Mouse (Mus musculus) fat pad, adult 2 months (tissue): ENCODE results near the gene Cstf1.

Source experiments
- DNase-seq: peaks from one replicate; pipeline ENCODE4 v3.0.0-alpha.2; 2011; ENCODE audit warnings: low read depth, low spot score; ENCODE audit errors: extremely low read depth

Gene Cstf1

DNA sequence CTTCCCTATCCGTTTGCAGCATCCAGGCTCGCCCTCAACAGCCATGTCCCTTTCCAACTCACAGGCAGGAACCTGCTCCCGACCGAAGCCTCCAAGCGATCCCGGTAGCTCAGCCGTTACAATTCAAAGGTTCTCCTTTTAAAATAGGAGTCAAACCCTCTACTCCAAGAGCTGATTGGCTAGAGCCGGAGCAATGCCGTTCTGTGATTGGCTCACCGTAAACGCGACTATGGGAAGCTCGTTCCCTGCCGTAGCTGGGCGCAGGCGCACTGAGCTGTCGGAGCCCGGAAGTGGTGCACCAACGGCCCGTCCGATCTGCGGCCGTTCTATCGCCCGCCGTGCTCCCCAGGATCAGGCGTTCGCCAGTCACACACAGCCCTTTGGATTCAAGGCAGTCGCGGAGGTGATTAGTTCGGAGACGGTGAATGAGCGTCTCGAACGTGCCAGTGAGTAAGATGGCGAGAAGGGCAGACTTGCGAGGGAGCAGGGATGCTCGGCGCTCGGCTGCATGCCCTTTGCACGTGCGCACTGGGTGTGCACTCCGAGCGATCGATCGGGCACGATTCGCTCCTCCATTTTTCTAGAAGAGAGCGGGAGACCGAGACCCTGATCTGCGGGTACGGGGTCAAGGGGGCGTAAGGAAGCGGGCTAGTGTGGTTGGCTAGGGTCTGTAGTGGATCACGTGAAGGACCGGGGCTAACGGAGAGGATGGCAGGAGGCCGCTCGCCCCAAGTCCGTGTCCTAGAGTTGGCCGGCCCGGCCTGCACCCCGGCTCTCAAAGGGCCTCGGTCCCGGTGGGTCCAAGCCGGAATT is at the start of gene Cstf1, which contains the start of gene Aurka:
Gene Cstf1, plus strand, starts transcription at position 271 of the 813 bp plus-strand sequence.
Gene Aurka, minus strand, starts transcription at position 125 of the 813 bp plus-strand sequence.
- DNase-seq, result peak; percentile 58

DNA sequence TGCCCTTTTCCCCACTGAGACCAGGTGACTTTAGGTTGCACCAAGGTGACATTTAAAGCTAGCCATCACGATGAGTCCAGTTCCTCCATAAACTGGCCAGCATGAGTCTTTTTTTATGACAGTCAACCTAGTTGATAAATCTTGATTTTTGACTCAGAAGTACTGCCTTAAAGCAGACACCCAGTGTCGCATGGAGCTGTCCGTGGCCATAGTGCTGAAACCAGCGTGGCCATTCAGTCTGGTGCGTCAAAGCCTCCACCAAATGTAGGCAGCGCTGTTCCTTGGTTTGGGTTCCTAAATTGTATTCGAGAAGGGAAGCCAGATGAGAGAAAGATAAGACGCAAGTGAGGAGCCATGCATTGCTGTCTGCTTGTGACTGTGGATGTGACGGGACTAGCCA is 49.6 kb upstream of the Cstf1 start:
- no peak for DNase-seq

DNA sequence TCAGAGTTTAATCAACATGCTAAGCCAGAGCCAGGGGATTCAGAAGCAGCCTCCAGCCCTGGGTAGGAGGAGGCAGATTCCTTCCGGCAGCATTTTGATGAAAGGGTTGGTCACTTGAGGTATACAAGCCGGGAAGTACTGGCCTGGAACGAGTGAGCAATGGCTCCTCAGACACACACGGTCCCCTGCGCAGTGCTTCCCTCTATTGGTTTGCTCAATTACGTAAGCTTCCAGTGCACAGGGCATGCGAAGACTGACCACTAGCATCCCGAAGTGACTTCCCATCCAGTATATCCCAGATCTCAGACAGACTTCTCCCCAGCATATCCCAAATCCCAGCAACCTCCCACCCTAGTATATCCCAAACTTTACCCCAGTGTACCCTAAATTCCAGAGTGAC is 42.2 kb upstream of the Cstf1 start:
- DNase-seq, result no peak

DNA sequence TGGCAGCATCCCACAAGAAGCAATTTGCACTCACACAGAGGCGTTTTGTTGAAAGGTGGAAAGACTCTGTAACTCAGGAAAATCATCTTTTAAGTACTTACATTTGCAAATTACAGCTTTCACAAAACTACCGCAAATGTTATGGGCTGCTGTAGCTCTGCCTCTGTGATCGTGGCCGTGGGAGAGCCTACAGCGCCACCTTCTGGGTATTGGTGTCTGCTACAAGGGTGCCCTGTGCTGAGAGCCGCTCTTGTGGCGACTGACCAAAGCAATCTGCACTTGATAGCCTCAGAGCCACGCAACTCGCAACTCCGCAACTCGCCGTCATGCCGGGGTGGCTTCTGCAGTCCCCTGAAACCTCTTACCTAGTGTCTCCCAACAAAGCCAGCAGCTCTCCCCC is 41.3 kb upstream of the Cstf1 start:
- DNase-seq, result no peak

DNA sequence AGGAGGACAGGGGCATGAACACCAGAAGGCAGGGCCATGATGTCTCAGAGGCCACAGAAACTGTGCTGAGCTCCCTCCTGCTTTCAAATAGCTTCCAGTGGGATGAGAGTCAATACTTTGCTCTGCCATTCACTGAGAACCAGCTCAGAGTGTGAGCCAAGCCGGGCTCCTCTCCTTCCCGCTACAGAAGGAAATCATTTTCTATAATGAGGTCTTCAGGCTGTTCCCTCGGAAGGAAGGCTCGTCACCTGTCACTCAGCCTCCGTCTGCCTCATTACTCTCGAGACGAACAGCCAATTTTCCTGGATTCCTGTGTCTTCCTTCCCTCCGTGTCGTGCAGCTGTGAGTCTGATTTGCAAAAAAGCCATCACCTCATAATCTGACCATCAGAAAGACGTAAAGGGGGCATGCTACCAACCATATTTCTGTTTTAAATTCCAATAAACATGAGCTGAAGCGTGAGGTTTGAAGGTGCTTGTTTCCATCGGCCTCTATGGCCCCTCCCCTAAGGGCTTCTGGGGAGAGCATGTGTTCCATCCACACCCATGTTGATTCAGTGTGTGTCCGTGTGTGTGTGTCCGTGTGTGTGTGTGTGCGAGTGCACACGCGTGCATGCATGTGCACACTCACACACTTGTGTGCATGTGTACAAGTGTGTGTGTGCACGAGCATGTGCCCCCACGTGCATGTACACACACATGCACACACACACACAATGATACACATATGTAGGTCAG is 32.1 kb upstream of the Cstf1 start:
- no peak for DNase-seq

DNA sequence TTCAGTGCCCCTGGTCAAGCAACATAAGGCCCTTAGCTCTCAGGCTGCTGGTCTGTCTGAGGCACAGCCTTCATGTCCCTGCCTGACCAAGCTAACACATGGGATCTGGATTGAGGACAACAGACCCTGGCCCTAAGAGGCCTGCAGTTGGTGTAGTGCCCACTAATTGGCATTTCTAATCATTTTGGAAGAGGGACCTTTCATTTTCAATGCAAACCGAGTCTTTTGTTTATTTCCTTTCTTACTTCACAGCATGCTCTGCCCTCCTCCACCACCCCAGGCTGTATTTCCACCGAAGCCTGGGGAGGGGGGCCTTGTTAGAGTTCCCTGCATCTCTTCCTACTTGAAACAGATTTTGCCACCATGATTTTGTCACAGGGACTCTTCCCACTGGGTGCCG is 29.5 kb upstream of the Cstf1 start:
- DNase-seq, result no peak

DNA sequence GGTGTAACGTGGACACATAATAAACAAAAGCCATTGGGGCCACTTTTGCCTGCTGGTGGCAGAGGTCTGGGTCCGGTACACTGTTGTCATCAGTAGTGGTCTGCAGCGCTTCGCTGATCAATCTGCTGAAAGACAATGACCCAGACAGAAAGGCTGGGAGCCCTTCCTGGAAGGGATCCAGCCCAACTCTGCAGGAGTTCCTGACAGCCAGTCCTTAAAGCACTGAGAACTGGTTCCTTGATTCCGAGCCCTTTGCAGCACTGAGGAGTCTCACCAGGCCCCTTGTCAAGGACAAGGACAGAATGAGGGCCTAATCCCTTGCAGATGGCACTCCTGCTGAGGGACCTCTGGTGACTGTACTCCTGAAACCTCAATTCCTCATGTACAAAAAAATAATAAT is 28.9 kb upstream of the Cstf1 start:
- no peak for DNase-seq

DNA sequence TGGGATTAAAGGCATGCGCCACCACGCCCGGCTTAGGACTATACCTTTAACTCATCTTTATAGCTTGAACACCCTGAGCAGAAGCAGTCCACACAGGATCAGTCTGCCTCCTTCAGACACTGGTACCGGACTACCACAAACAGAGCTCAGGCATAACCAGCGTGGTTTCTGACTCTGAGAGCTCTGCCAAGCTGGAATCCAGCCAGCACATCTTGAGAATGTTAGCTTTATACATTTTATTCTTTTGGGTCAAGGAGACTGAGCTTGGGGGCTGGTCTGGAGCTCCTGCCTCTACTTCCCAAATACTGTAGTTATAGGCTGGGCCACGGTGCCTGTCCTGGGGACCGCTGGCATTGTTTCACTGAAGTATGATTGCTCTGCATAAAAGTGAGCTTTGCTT is 26.7 kb upstream of the Cstf1 start:
- no peak for DNase-seq

DNA sequence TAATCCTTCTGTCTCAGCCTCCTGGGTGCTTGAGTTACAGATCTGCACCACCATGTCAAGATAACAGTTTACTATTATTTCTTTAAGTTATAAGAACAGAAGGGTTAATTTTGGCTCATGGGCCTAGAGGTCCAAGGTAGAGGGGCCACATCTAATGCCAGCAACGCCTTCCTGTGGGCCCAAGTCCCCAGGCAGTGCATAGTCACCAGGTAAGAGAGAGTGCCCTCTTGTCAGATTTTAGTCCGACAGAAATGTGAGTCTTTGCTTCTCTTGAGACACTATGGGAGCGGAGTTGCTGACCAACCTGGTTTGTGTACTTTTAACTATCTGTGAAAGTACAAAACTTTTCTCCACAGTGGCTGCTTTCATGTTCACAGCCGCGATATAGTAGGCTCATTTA is 25.8 kb upstream of the Cstf1 start:
- no peak for DNase-seq

DNA sequence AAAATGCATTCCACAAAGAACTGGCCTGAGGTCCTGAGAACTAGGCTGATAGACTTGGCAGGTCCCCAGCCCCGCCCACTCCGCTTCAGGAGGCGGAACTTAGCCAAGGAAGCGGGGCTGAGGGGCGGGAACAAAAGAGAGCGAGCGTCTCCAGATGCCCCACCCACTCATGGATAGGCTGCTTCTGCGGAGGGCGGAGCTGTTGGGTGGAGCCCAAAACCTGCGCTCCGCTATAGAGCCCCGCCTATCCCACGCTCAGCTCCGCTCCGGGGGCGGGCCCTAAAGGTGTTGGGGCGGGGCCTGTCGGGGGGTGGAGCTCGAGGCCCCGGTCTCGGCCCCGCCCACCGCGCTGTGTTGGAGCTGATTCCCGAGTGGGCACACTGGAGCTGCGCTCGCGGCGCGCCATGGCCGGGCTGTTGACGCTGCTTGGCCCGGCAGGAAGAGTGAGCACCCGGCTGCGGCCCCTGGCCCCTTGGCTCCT is 25.2 kb upstream of the Cstf1 start, which contains the start of gene Fam210b:
Gene Fam210b, plus strand, starts transcription at position 308 of the 481 bp plus-strand sequence.
- peak; percentile 77 for DNase-seq

DNA sequence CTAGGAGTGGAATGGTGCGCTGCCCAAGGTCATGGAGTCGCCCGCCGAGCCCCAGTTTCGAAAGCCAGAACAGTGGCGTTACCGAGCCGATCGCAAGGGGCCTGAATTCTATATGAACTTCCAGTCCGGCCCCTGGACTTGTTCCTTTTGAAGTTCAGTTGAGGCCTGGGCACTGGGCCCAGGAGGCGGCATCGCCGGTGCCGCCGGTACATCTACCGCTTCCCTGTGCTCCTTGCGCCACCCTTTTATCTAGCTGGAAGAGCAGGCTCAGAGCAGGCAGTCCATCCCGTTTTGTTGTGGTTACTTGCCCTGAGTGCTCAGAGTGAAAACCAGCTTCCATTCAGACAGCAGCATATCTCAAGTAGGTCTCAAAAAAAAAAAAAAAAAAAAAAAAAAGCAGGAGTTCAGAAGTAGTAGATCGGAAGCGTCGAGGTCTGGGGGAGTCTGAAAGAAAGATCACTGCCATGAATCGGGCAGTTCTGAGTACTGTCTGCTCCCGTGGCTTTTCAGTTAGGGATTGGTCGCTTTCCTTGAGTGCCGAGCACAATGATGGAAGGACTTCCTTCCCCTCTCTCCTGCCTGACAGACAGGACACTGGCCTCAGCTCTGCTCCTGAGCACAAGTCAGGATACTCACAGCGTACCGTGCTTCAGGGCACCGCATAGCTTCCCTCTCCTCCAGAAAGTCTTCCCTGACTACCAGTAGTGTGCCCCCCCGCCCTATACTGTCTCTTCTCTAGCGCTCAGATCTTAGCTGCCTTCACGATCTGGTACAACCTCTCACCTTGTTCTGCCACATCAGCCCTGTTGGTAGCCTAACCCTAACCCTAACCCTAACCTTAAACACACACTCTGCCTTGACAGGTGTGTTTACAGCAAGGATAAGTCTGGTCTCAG is 24.2 kb upstream of the Cstf1 start:
- DNase-seq, result peak; percentile 30

DNA sequence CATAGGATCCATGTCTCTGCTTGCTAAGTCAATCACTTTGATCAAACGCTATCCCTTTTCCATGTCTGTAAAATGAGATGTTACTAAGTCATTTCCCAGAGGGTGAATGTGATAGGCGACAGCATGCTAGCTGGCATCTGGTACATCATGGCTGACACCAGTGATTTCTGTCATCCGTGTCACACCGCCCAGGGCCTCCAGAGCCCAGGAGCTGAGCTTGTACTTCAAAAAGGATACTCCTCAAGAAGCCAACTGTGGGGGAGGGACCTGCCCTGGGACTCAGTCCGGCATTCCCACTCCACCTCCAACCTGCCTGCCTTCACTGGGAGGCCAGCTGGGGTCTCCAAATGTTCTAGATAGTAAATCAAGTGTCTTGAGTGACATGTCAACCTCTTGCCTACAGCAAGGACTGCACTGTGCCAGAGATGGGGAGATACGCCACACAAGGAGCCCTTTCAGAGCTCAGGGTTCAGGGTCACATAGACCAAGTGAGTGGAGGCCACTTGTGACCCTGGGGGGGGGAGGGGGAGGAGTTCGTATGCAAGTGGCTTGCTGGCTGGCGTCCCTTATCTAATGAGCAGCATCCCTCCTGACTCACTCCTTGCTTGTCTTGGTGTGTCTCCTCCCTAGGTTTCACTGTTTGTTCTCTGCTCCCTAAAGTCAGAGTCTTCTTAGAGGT is 23.4 kb upstream of the Cstf1 start:
- DNase-seq, result no peak

DNA sequence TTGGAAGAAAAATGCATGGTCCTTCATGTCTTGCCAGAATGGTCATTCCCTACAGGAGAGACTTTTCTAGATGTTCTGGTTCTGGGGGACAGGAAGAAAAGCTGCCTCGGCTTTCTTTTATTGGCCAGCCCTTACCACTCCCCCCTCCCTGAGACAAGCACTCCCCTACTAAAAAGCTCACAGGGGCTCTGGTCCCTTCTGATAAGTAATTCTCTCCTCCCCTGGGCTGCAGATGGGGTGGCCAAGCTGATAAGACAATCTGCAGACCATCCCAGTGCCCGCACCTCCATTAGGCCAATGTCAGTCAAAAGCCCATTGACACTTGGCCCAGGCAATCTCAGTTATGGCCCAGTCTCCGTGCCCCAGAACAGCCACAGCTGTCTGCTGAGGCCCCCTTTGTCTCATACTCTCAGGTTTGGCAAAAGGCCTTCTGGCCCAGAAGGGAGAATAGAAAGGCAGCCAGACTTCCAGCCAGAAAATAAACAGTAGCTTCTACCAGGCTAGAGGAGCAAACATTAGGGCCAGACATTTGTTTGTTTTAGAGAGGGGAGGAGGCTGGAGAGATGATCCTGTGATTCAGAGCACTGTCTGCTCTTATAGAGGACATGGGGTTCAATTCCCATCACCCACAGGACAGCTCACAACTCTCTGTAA is 22.1 kb upstream of the Cstf1 start:
- DNase-seq, result no peak

DNA sequence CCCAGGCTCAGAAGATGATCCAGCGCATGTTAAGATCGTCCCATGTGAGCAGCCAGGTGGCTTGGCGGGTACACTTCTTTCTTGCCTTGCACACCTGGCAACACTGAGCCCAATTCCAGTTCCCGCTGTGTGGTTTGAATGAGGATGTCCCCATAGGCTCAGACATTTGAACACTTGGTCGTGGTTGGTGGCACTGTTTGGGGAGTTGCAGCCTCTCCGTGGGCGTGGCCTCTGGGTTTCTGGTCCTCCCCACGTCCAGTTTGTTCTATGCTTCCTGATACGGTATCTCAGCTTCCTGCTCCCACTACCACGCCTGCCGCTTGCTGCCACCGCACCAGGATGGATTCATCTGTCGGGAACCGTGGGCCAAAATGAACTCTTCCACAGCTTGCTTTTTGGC is 20.7 kb upstream of the Cstf1 start:
- DNase-seq, result no peak

DNA sequence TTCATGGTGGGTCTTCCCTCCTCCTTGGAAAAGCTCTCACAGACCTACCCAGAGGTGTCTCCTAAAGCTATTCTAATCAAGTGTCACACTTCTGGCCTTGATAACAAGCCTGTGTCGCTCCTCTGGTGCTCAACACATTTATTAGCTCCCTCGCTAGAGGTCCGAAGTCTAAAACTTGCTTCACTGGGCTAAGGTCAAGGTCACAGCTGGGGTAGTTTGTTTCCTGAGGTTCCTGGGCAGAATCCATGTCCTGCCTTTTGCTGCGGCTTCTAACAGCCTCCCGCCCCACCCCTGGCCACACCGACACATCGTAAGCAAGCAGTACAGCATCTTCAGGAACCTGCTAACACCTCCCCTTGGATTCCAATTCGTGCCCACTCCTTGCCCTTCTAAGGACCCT is 19.7 kb upstream of the Cstf1 start:
- DNase-seq, result no peak

DNA sequence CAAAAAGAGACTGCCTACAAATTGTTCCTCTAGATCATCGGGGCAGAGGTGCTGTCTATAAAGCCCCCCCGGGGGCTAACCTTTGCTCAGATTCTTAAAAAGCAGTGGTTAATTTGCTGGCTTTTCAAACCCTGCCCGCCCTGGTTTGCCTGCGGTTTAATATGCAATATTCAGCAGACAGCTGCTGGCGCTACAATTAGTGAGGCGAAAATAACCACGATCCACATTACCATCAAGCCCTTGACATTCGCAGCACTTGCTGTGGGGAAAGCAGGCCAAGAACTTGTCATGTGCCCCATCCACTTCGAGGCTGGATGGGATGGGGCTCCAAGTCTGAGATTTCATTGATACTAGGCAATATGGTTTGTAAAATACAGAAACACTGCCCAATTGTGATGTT is 17.3 kb upstream of the Cstf1 start:
- no peak for DNase-seq

DNA sequence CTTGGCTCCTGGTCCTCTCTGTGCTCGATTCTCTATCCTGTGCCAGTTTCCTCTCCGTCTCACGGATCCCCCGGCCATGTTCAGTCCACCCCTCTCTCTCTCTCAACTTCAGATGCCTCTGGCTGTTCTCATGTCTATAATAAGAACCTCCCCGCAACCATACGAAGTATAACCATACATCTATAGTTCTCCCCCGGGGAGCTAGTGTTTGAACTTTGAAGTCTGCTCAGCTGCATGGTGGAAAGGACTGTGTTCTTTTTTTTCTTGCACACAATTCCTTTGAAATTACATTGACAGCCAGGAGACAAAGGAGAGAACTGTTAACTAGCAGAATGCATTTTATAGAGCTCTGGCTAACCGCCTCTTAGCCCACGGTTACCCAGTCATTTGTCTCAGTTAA is 15.7 kb upstream of the Cstf1 start:
- no peak for DNase-seq

DNA sequence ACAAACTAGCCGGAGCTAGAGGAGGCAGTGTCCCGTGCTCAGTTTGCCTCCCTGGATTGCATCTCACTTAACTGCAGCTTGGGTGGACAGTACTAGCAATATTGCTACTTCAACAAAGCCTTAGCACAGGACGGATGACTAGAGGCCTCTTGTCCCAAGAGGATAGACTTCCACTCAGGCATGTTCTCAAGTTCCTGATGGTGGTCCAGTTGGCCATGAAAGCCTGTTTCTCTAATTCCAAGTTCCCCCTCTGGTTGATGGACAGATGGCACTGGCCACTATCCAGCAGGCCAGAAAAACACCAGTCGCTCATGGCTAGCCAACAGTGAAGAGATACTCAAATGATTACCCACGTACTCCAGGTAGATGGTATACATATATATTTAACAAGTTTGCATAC is 14.6 kb upstream of the Cstf1 start:
- DNase-seq, result no peak

DNA sequence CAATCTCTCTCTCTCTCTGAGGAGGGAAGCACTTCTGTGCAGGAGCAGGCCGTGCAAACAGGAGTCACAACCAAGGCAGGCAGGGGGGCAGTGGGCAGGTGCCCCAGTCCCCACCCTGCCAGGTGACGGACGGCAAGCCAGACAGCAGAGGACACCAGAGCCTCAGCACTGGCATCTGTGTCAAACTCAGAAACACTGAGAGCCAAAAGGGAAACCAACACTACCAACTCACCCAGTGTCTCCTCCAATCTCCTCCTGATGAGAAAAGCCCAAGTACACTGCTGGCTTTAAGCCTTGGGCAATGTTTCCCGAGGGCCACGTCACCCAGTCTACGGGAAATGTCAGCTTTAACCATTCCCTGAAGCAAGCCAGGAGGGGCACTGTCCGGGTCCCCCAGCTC is 7.3 kb upstream of the Cstf1 start:
- DNase-seq, result no peak

DNA sequence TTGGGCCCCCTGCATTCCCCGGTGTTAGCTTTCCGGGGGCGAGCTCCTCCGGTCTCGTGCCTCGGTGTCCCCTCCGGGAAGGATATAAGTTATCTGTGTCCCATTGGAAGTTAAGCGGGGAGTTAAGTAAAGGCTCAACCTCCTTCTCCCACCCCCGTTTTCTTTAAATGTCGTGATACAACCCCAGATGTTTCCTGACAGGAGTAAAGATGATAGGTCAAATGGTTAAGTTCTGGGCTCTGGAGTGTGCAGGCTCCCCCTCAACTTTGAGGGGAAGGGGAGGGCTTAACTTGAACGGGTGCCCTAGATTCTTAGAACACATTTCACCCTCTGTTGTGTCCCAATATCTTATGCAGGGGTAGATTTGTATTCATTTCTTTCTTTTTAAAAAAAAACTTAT is 777 bp downstream of the Cstf1 start:
- DNase-seq, result no peak
